Mouse (Mus musculus): ENCODE data around the gene Ypel4. TPM values are rescaled to one million over a fixed set of nuclear protein-coding genes. Genes with fewer than 3 reads are reported as not detected.

The Ypel4 gene
- polyA plus RNA-seq, 1 experiment, result 42.6 TPM

GRCm38 (mm10) chr2:84783315-84783714 lies 49.5 kb downstream of the Ypel4 start:
- Histone ChIP-seq H3K36me3 (ENCODE audit: control insufficient read depth, insufficient read depth, low read length) (no peaks in the 10 kb centered on the region), H3K27me3 (ENCODE audit: control insufficient read depth, insufficient read depth, low read length) (no peaks in the 10 kb centered on the region), H3K27ac (ENCODE audit: insufficient read depth, low read length) (no peak overlapping the region), H3K4me3 (ENCODE audit: extremely low read depth, insufficient read depth, insufficient read length) (no peak overlapping the region), H3K4me1 (ENCODE audit: control insufficient read depth, insufficient read depth, insufficient read length) (no peaks in the 10 kb centered on the region)
- TF ChIP-seq POLR2A (IDR thresholded peaks at IDR 0.05; ENCODE audit: low read depth, low read length) (no peak), CTCF (IDR thresholded peaks at IDR 0.05; ENCODE audit: extremely low read depth, insufficient read depth, insufficient read length, insufficient replicate concordance) (no peak)
- 5% methylated on average over 1 of the region's 1 CpGs for WGBS
- no peak for DNase-seq (ENCODE audit: low read depth in 1 of 2, low spot score in 2 of 2)

DNA sequence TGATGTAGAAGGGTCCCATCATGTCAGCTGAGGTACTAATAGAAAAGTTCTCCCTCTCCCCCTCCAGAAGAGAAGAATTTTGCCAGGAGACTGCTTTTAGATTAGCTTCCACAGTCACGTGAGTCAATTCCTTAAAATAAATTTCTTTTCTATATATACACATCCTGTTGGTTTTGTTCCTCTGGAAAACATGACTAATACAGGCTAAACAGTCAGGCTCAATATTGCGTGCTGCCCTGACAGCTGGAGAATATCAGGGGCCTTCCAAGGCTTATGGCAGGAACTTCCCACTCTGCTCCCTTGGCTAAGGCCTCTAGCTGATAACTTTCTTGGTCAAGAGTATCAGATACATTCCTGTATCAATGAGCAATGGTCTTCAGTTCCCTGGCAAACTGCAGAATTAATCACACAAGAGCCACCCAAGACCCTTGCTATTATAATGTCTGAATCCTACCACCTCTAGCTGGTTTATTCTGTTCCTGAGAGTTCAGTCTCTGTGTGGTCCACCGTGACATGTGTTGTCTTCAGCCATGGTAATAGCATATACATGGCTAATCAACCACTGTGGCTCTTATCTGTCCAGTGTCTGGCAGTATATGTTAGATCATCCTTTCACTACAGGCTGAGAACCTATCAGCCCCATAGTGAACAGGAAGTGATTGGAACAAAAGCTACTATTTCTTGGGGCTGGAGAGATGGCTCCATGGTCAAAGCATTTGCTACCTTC lies 50.1 kb downstream of the Ypel4 start:
- H3K27ac ChIP-seq (ENCODE audit: insufficient read depth, low read length), result no peak overlapping the region
- no peaks in the 10 kb centered on the region for H3K36me3 ChIP-seq (ENCODE audit: control insufficient read depth, insufficient read depth, low read length)
- WGBS, result 72% methylated on average over 3 of the region's 3 CpGs
- no peaks in the 10 kb centered on the region for H3K27me3 ChIP-seq (ENCODE audit: control insufficient read depth, insufficient read depth, low read length)
- no peak for DNase-seq (ENCODE audit: low read depth in 1 of 2, low spot score in 2 of 2)
- H3K4me3 ChIP-seq (ENCODE audit: extremely low read depth, insufficient read depth, insufficient read length), result no peak overlapping the region
- TF ChIP-seq POLR2A (IDR thresholded peaks at IDR 0.05; ENCODE audit: low read depth, low read length) (no peak), CTCF (IDR thresholded peaks at IDR 0.05; ENCODE audit: extremely low read depth, insufficient read depth, insufficient read length, insufficient replicate concordance) (no peak)
- H3K4me1 ChIP-seq (ENCODE audit: control insufficient read depth, insufficient read depth, insufficient read length), result no peaks in the 10 kb centered on the region

Other genes with a start within 250 kb of the Ypel4 start
- gene Ctnnd1, start 83.3 kb upstream of the Ypel4 start, polyA plus RNA-seq (2012; rRNA removed), result 12.3 and 14.7 TPM in 2 replicates
- not detected in 2 replicates for gene Btbd18, start 75.0 kb upstream of the Ypel4 start, polyA plus RNA-seq (2012; rRNA removed)
- gene Selenoh, start 63.3 kb upstream of the Ypel4 start, polyA plus RNA-seq (2012; rRNA removed), result 52.6 and 76.8 TPM in 2 replicates
- gene Gm28635, start 56.0 kb upstream of the Ypel4 start, polyA plus RNA-seq (2012; rRNA removed), result not detected in 2 replicates
- gene Med19, start 55.7 kb upstream of the Ypel4 start, polyA plus RNA-seq (2012; rRNA removed), result 4.9 and 5.0 TPM in 2 replicates
- gene Tmx2, start 54.9 kb upstream of the Ypel4 start, polyA plus RNA-seq (2012; rRNA removed), result 25.3 and 32.3 TPM in 2 replicates
- gene Zdhhc5, start 18.9 kb upstream of the Ypel4 start, polyA plus RNA-seq (2012; rRNA removed), result 24.2 and 27.1 TPM in 2 replicates
- 12.8 and 13.3 TPM in 2 replicates for gene Clp1, start 6.7 kb upstream of the Ypel4 start, polyA plus RNA-seq (2012; rRNA removed)
- gene Gm19426, start 9.6 kb downstream of the Ypel4 start, polyA plus RNA-seq (2012; rRNA removed), result 0.28 and 0.32 TPM in 2 replicates
- 135 and 186 TPM in 2 replicates for gene Serping1, start 41.4 kb downstream of the Ypel4 start, polyA plus RNA-seq (2012; rRNA removed)
- gene Ube2l6, start 64.8 kb downstream of the Ypel4 start, polyA plus RNA-seq (2012; rRNA removed), result 125 and 250 TPM in 2 replicates
- gene Smtnl1, start 88.6 kb downstream of the Ypel4 start, polyA plus RNA-seq (2012; rRNA removed), result 0.04 TPM in 1 of 2 replicates, not detected in the other
- 19.0 and 24.4 TPM in 2 replicates for gene Timm10, start 92.9 kb downstream of the Ypel4 start, polyA plus RNA-seq (2012; rRNA removed)
- 59.6 and 70.0 TPM in 2 replicates for gene Slc43a1, start 104.8 kb downstream of the Ypel4 start, polyA plus RNA-seq (2012; rRNA removed)
- 3.0 and 7.3 TPM in 2 replicates for gene Rtn4rl2, start 152.7 kb downstream of the Ypel4 start, polyA plus RNA-seq (2012; rRNA removed)
- gene Slc43a3, start 202.5 kb downstream of the Ypel4 start, polyA plus RNA-seq (2012; rRNA removed), result 45.3 and 51.1 TPM in 2 replicates
- 14.5 and 42.2 TPM in 2 replicates for gene Prg2, start 246.4 kb downstream of the Ypel4 start, polyA plus RNA-seq (2012; rRNA removed)

All from spleen, adult 2 months (tissue).